Mouse (Mus musculus) c-Kit-positive CD71-positive TER-119-positive erythroid progenitor cells, embryonic 14.5 days (primary cell): ENCODE results near the gene Stard8.
"Not testable (repeated sequence)": the region's sequence is repeated elsewhere in the genome, so short reads cannot be mapped to it uniquely, and the experiment has no call there.

Experiments used
- DNase-seq: peaks from one replicate; pipeline ENCODE4 v3.0.0-alpha.2; 2013; ENCODE audit warnings: low spot score

Gene Stard8

GRCm38 (mm10) chrX:99046360-99047055, 43.5 kb downstream of the Stard8 start:
- DNase-seq: no peak

- DNase-seq: no peak
These were observed 45.1 kb downstream of the Stard8 start for GRCm38 (mm10) chrX:99048111-99048510.

GRCm38 (mm10) chrX:99049247-99049646, 46.2 kb downstream of the Stard8 start:
- DNase-seq: no peak

GRCm38 (mm10) chrX:99050736-99051481, 47.9 kb downstream of the Stard8 start:
- DNase-seq: no peak

- DNase-seq: no peak
These were observed 49.2 kb downstream of the Stard8 start for GRCm38 (mm10) chrX:99052255-99052654.

- no peak for DNase-seq
These were observed 51.5 kb downstream of the Stard8 start for GRCm38 (mm10) chrX:99054512-99054911.

GRCm38 (mm10) chrX:99057772-99058440, 54.9 kb downstream of the Stard8 start:
- DNase-seq: no peak

- no peak for DNase-seq
These were observed 56.1 kb downstream of the Stard8 start for GRCm38 (mm10) chrX:99059119-99059518.

GRCm38 (mm10) chrX:99065582-99065981, 62.5 kb downstream of the Stard8 start:
- DNase-seq: no peak

GRCm38 (mm10) chrX:99066550-99066949, 63.5 kb downstream of the Stard8 start:
- no peak for DNase-seq

- DNase-seq: no peak
These were observed 64.2 kb downstream of the Stard8 start for GRCm38 (mm10) chrX:99067232-99067631.

GRCm38 (mm10) chrX:99067671-99068151, 64.7 kb downstream of the Stard8 start:
- DNase-seq: no peak

GRCm38 (mm10) chrX:99071188-99071587, 68.1 kb downstream of the Stard8 start:
- DNase-seq: no peak

GRCm38 (mm10) chrX:99072596-99072995, 69.5 kb downstream of the Stard8 start:
- DNase-seq: no peak

GRCm38 (mm10) chrX:99075111-99075510, 72.1 kb downstream of the Stard8 start:
- no peak for DNase-seq

- DNase-seq: no peak
These were observed 73.4 kb downstream of the Stard8 start for GRCm38 (mm10) chrX:99076460-99076859.

- not testable (repeated sequence) for DNase-seq
These were observed 75.4 kb downstream of the Stard8 start for GRCm38 (mm10) chrX:99078374-99078892.

- DNase-seq: no peak
These were observed 89.7 kb downstream of the Stard8 start for GRCm38 (mm10) chrX:99092704-99093103.

GRCm38 (mm10) chrX:99111088-99111724, 108.2 kb downstream of the Stard8 start:
- not testable (repeated sequence) for DNase-seq

GRCm38 (mm10) chrX:99119510-99119909, 116.5 kb downstream of the Stard8 start:
- no peak for DNase-seq
